Mouse (Mus musculus) heart, postnatal 0 days (tissue): ENCODE results near the gene Zfyve26.

Experiments
- CTCF ChIP-seq: IDR thresholded peaks from 2 replicates; pipeline ENCODE4 v1.5.1; 2016; ENCODE audit warnings: antibody characterized with exemption, control low read depth, low read depth
- EP300 ChIP-seq: IDR thresholded peaks from 2 replicates; pipeline ENCODE4 v1.6.1; 2016; ENCODE audit warnings: antibody characterized with exemption, low read depth

GRCm38 (mm10) chr12:79313721-79314120 lies 17.6 kb upstream of the Zfyve26 start:
- TF ChIP-seq CTCF, result no peak
- no peak for TF ChIP-seq EP300
